Mouse (Mus musculus): ENCODE measurements around the gene Sirt4. TPM values are rescaled to one million over a fixed set of nuclear protein-coding genes. Genes with fewer than 3 reads are reported as not detected.
A peak's percentile ranks its signal among the peaks of the same experiment; 100 is the strongest.
"Not testable (repeated sequence)": the region's sequence is repeated elsewhere in the genome, so short reads cannot be mapped to it uniquely, and the experiment has no call there.

Sirt4 gene
- polyA plus RNA-seq, 1 experiment from 2014 or later, result 15.5 TPM

GRCm38 (mm10) chr5:115509790-115510689, 25.5 kb upstream of the Sirt4 start:
- Histone ChIP-seq H3K4me2 (ENCODE audit: low read depth) (peak overlapping the region; percentile 86; the same call in 1 of the 2 replicates), H3K4me1 (ENCODE audit: control insufficient read depth, insufficient read depth, low read length) (peaks cover 21% of the 10 kb centered on the region), H3K9ac (ENCODE audit: low read length) (peak overlapping the region; percentile 32), H3K4me3 (ENCODE audit: low read depth, low read length) (peak overlapping the region; percentile 1; the same call in 1 of the 2 replicates), H3K27me3 (ENCODE audit: control insufficient read depth, insufficient read depth, low read length) (no peaks in the 10 kb centered on the region), H3K36me3 (ENCODE audit: control insufficient read depth, insufficient read depth, low read length) (no peaks in the 10 kb centered on the region), H3K27ac (ENCODE audit: low read depth, low read length) (no peak overlapping the region), H3K9me3 (ENCODE audit: control insufficient read depth, low read length) (no peaks in the 10 kb centered on the region)
- ATAC-seq (ENCODE audit: insufficient read depth, low FRiP score, low TSS enrichment), result no peak
- DNase-seq (ENCODE audit: low spot score), result no peak
- 70% methylated on average over 15 of the region's 15 CpGs for WGBS

- Histone ChIP-seq H3K4me3 (ENCODE audit: low read depth, low read length) (no peak overlapping the region; the same call in 1 of the 2 replicates), H3K27me3 (ENCODE audit: control insufficient read depth, insufficient read depth, low read length) (no peaks in the 10 kb centered on the region), H3K4me2 (ENCODE audit: low read depth) (peak overlapping the region; percentile 86), H3K36me3 (ENCODE audit: control insufficient read depth, insufficient read depth, low read length) (no peaks in the 10 kb centered on the region), H3K4me1 (ENCODE audit: control insufficient read depth, insufficient read depth, low read length) (peaks cover 21% of the 10 kb centered on the region), H3K9me3 (ENCODE audit: control insufficient read depth, low read length) (no peaks in the 10 kb centered on the region), H3K9ac (ENCODE audit: low read length) (peak overlapping the region; percentile 12; the same call in 1 of the 2 replicates), H3K27ac (ENCODE audit: low read depth, low read length) (0 out of 2 replicates have a peak overlapping the region, but pooled peaks have one; percentile 27)
- DNase-seq (ENCODE audit: low spot score) (no peak), ATAC-seq (ENCODE audit: insufficient read depth, low FRiP score, low TSS enrichment) (no peak)
- WGBS, result 53% methylated on average over 15 of the region's 15 CpGs
Observed at GRCm38 (mm10) chr5:115509321-115509761, 24.8 kb upstream of the Sirt4 start.

DNA sequence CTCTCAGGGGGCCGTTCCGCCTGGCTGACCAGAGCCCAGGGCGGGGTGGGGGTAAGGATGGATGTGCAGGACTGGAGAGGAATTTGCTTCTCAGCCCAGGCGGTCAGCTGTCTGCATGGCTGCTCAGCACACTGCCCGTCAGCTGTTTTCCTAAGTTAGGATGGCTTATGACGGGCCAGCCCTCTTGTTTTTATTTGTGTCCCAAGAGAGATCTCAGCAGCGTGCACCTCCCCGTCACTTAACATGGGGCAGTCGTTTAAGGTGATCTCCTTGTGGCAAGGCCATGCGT, 24.3 kb upstream of the Sirt4 start:
- WGBS, result 29% methylated on average over 10 of the region's 10 CpGs
- no peaks in the 10 kb centered on the region for H3K9me3 ChIP-seq (ENCODE audit: control insufficient read depth, low read length)
- ATAC-seq (ENCODE audit: insufficient read depth, low FRiP score, low TSS enrichment), result no peak
- peak overlapping the region; percentile 20 for H3K4me3 ChIP-seq (ENCODE audit: low read depth, low read length)
- no peaks in the 10 kb centered on the region for H3K27me3 ChIP-seq (ENCODE audit: control insufficient read depth, insufficient read depth, low read length)
- no peak overlapping the region for H3K27ac ChIP-seq (ENCODE audit: low read depth, low read length)
- H3K9ac ChIP-seq (ENCODE audit: low read length), result peak overlapping the region; percentile 12
- H3K36me3 ChIP-seq (ENCODE audit: control insufficient read depth, insufficient read depth, low read length), result no peaks in the 10 kb centered on the region
- peak overlapping the region; percentile 86 for H3K4me2 ChIP-seq (ENCODE audit: low read depth)
- DNase-seq (ENCODE audit: low spot score), result no peak
- H3K4me1 ChIP-seq (ENCODE audit: control insufficient read depth, insufficient read depth, low read length), result peaks cover 21% of the 10 kb centered on the region

- ATAC-seq (ENCODE audit: insufficient read depth, low FRiP score, low TSS enrichment), result no peak
- peak overlapping the region; percentile 88 for H3K4me3 ChIP-seq (ENCODE audit: low read depth, low read length)
- DNase-seq (ENCODE audit: low spot score), result no peak
Observed at GRCm38 (mm10) chr5:115507981-115508858, 23.7 kb upstream of the Sirt4 start.

GRCm38 (mm10) chr5:115507267-115507980, 22.9 kb upstream of the Sirt4 start:
- no peaks in the 10 kb centered on the region for H3K27me3 ChIP-seq (ENCODE audit: control insufficient read depth, insufficient read depth, low read length)
- ATAC-seq (ENCODE audit: insufficient read depth, low FRiP score, low TSS enrichment) (peak; percentile 7; the same call in 1 of the 2 replicates), DNase-seq (ENCODE audit: low spot score) (no peak)
- H3K4me3 ChIP-seq (ENCODE audit: low read depth, low read length), result peak overlapping the region; percentile 88
- peak overlapping the region; percentile 82 for H3K9ac ChIP-seq (ENCODE audit: low read length)
- peaks cover 21% of the 10 kb centered on the region for H3K4me1 ChIP-seq (ENCODE audit: control insufficient read depth, insufficient read depth, low read length)
- H3K9me3 ChIP-seq (ENCODE audit: control insufficient read depth, low read length), result no peaks in the 10 kb centered on the region
- no peaks in the 10 kb centered on the region for H3K36me3 ChIP-seq (ENCODE audit: control insufficient read depth, insufficient read depth, low read length)
- no peak overlapping the region for H3K27ac ChIP-seq (ENCODE audit: low read depth, low read length)
- H3K4me2 ChIP-seq (ENCODE audit: low read depth), result peak overlapping the region; percentile 86
- 38% methylated on average over 12 of the region's 12 CpGs for WGBS

More at GRCm38 (mm10) chr5:115507981-115508858, 23.7 kb upstream of the Sirt4 start:
- WGBS, result 60% methylated on average over 18 of the region's 18 CpGs
- H3K9me3 ChIP-seq (ENCODE audit: control insufficient read depth, low read length), result no peaks in the 10 kb centered on the region
- H3K27ac ChIP-seq (ENCODE audit: low read depth, low read length), result no peak overlapping the region
- H3K9ac ChIP-seq (ENCODE audit: low read length), result peak overlapping the region; percentile 12
- peak overlapping the region; percentile 86 for H3K4me2 ChIP-seq (ENCODE audit: low read depth)
- H3K36me3 ChIP-seq (ENCODE audit: control insufficient read depth, insufficient read depth, low read length), result no peaks in the 10 kb centered on the region
- H3K27me3 ChIP-seq (ENCODE audit: control insufficient read depth, insufficient read depth, low read length), result no peaks in the 10 kb centered on the region
- peaks cover 21% of the 10 kb centered on the region for H3K4me1 ChIP-seq (ENCODE audit: control insufficient read depth, insufficient read depth, low read length)

- Histone ChIP-seq H3K27me3 (ENCODE audit: control insufficient read depth, insufficient read depth, low read length) (no peaks in the 10 kb centered on the region), H3K36me3 (ENCODE audit: control insufficient read depth, insufficient read depth, low read length) (no peaks in the 10 kb centered on the region), H3K4me3 (ENCODE audit: low read depth, low read length) (peak within 1 kb of the TSS; percentile 88), H3K4me1 (ENCODE audit: control insufficient read depth, insufficient read depth, low read length) (peaks cover 19% of the 10 kb centered on the region), H3K9me3 (ENCODE audit: control insufficient read depth, low read length) (no peaks in the 10 kb centered on the region), H3K27ac (ENCODE audit: low read depth, low read length) (no peak within 1 kb of the TSS), H3K9ac (ENCODE audit: low read length) (peak within 1 kb of the TSS; percentile 82), H3K4me2 (ENCODE audit: low read depth) (peak within 1 kb of the TSS; percentile 86)
- peak; percentile 81 for ATAC-seq (ENCODE audit: insufficient read depth, low FRiP score, low TSS enrichment)
- WGBS, result under 1% methylated on average over 47 of the region's 74 CpGs
- peak; percentile 94 for DNase-seq (ENCODE audit: low spot score)
Observed at GRCm38 (mm10) chr5:115506454-115507201, 22.1 kb upstream of the Sirt4 start, which contains the start of gene Pxn. Pxn (plus strand) TSS chr5:115506676.

DNA sequence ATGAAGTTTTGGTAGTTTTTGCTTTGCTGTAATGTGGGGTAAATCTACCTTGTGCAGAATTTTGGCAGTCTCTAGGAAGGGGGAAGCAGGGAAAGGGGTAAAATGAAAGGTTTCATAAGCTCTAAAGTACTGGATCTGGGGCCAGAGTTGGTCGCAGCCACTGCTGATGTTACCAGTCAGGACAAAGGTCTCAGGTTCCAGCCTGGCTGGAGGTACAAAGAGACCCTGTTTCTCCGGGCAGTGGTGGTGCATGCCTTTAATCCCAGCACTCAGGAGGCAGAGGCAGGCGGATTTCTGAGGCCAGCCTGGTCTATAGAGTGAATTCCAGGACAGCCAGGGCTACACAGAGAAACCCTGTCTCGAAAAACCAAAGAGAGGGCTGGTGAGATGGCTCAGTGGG, 21.1 kb upstream of the Sirt4 start:
- WGBS, result 74% methylated on average over 4 of the region's 4 CpGs
- not testable (repeated sequence) for H3K9me3 ChIP-seq (ENCODE audit: control insufficient read depth, low read length)

More for the DNA sequence above, 21.1 kb upstream of the Sirt4 start:
- not testable (repeated sequence) for H3K9ac ChIP-seq (ENCODE audit: low read length); DNase-seq (ENCODE audit: low spot score); ATAC-seq (ENCODE audit: insufficient read depth, low FRiP score, low TSS enrichment); H3K36me3 ChIP-seq (ENCODE audit: control insufficient read depth, insufficient read depth, low read length); H3K4me3 ChIP-seq (ENCODE audit: low read depth, low read length); H3K27ac ChIP-seq (ENCODE audit: low read depth, low read length); H3K4me2 ChIP-seq (ENCODE audit: low read depth); H3K27me3 ChIP-seq (ENCODE audit: control insufficient read depth, insufficient read depth, low read length)
- peaks cover 17% of the 10 kb centered on the region for H3K4me1 ChIP-seq (ENCODE audit: control insufficient read depth, insufficient read depth, low read length)

Data from neural tube, embryonic 11.5 days (tissue).